Mouse (Mus musculus): ENCODE data around the gene Kdm5b. TPM values are rescaled to one million over a fixed set of nuclear protein-coding genes. Genes with fewer than 3 reads are reported as not detected.
A peak's percentile ranks its signal among the peaks of the same experiment; 100 is the strongest.

The Kdm5b gene
- total RNA-seq (2014; fragmentation: Nextera tagmentation) (148 and 174 TPM in 2 replicates), total RNA-seq (2017) (66.1 and 70.7 TPM in 2 replicates), polyA plus RNA-seq (2012) (21.2 and 22.4 TPM in 2 replicates)

DNA sequence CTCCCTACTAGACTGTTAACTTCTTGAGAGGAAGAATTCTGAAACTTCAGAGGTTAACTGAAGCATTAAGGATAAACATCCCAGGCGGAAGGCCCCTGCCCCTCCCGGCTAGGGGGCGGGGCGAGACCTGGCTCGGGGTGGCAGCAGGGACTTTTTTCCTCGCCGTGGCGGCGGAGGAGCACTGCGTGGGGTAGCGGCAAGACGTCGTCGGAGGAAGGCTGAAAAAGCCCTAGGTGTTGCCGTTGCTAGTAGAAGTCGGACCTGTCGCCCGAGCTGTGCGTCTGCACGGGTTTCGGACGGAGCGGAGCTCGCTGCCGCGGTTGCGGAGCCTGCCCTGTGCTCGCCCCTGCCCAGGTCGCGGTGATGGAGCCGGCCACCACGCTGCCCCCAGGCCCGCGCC lies at the start of gene Kdm5b:
Gene Kdm5b (plus strand): TSS at position 196 of the 400 bp plus-strand sequence.
- Histone ChIP-seq H3K4me1 (ENCODE audit: insufficient read depth, low read depth, low read length) (peaks cover 61% of the 10 kb centered on the region), H3K4me3 (ENCODE audit: low read depth, low read length) (peak within 1 kb of the TSS; percentile 97), H3K27me3 (ENCODE audit: insufficient read depth, low read length) (no peaks in the 10 kb centered on the region), H3K36me3 (replicated peaks) (peaks cover 6% of the 10 kb centered on the region), H3K9me3 (replicated peaks) (no peaks in the 10 kb centered on the region)
- peak; percentile 63 for DNase-seq (ENCODE audit: low spot score)
- no peak for TF ChIP-seq CTCF (IDR thresholded peaks at IDR 0.05; ENCODE audit: low read depth, low read length)
- no peak for TF ChIP-seq GATA1 (IDR thresholded peaks at IDR 0.05; ENCODE audit: borderline replicate concordance, low read length)
- TF ChIP-seq GATA2 (IDR thresholded peaks at IDR 0.05; ENCODE audit: borderline replicate concordance, low read depth, low read length), result no peak
- TF ChIP-seq POLR2AphosphoS5 (IDR thresholded peaks at IDR 0.05; ENCODE audit: insufficient replicate concordance, low read depth, low read length), result no peak
- ATAC-seq (ENCODE audit: extremely low read depth, insufficient number of reproducible peaks, low FRiP score, poor library complexity, severe bottlenecking), result no peak

DNA sequence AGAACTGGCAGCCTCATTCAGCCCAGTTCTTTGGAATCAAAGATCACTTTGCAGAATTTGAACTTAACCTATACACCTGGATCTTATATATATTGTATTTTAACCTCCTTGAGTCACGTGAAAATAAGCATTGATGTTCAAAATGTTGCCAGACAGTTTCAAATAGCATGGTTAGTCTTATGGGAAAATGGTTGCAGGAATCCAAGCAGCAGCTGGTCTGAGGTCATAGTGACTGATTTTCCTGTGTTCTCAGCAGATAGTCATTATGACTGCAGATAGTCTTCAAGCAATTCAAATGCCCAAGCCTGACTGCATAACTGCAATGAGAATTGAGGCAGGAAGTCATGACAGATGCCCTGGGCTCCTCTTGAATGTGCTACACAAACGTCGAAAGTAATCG lies 47.8 kb upstream of the Kdm5b start:
- DNase-seq (ENCODE audit: low spot score) (no peak), ATAC-seq (ENCODE audit: extremely low read depth, insufficient number of reproducible peaks, low FRiP score, poor library complexity, severe bottlenecking) (no peak)
- H3K36me3 ChIP-seq (replicated peaks), result peaks cover 31% of the 10 kb centered on the region
- peaks cover 9% of the 10 kb centered on the region for H3K4me1 ChIP-seq (ENCODE audit: insufficient read depth, low read depth, low read length)
- H3K9me3 ChIP-seq (replicated peaks), result no peaks in the 10 kb centered on the region
- TF ChIP-seq POLR2AphosphoS5 (IDR thresholded peaks at IDR 0.05; ENCODE audit: insufficient replicate concordance, low read depth, low read length), result no peak
- TF ChIP-seq TAL1 (conservative IDR thresholded peaks at IDR 0.05; ENCODE audit: low read depth, low read length), result no peak
- TF ChIP-seq GATA2 (IDR thresholded peaks at IDR 0.05; ENCODE audit: borderline replicate concordance, low read depth, low read length), result no peak
- TF ChIP-seq GATA1 (IDR thresholded peaks at IDR 0.05; ENCODE audit: borderline replicate concordance, low read length), result no peak
- TF ChIP-seq CTCF (IDR thresholded peaks at IDR 0.05; ENCODE audit: low read depth, low read length), result no peak
- peaks cover 15% of the 10 kb centered on the region for H3K27me3 ChIP-seq (ENCODE audit: insufficient read depth, low read length)
- no peak overlapping the region for H3K4me3 ChIP-seq (ENCODE audit: low read depth, low read length)

DNA sequence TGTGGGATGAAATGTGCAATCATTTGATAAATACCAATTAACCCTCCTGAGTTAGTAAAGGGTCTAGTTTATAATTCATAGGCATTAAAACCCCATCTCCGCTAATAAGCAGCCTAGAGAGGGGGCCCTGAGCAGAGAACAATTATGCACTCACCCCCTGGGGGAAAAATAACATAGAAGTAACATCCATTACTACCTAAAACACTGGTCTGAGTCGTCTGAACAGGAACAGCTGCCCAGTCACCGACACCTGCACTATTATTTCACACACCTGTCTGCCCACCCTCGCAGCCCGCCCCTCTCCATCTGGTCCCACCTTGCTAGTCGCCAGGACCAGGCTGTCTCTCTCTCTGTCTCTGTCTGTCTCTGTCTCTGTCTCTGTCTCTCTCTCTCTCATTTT lies 47.4 kb upstream of the Kdm5b start:
- Histone ChIP-seq H3K27me3 (ENCODE audit: insufficient read depth, low read length) (peaks cover 15% of the 10 kb centered on the region), H3K36me3 (replicated peaks) (peaks cover 27% of the 10 kb centered on the region), H3K4me1 (ENCODE audit: insufficient read depth, low read depth, low read length) (peaks cover 9% of the 10 kb centered on the region), H3K9me3 (replicated peaks) (no peaks in the 10 kb centered on the region), H3K4me3 (ENCODE audit: low read depth, low read length) (no peak overlapping the region)
- no peak for TF ChIP-seq POLR2AphosphoS5 (IDR thresholded peaks at IDR 0.05; ENCODE audit: insufficient replicate concordance, low read depth, low read length)
- no peak for TF ChIP-seq CTCF (IDR thresholded peaks at IDR 0.05; ENCODE audit: low read depth, low read length)
- TF ChIP-seq TAL1 (conservative IDR thresholded peaks at IDR 0.05; ENCODE audit: low read depth, low read length), result no peak
- no peak for TF ChIP-seq GATA1 (IDR thresholded peaks at IDR 0.05; ENCODE audit: borderline replicate concordance, low read length)
- no peak for TF ChIP-seq GATA2 (IDR thresholded peaks at IDR 0.05; ENCODE audit: borderline replicate concordance, low read depth, low read length)
- ATAC-seq (ENCODE audit: extremely low read depth, insufficient number of reproducible peaks, low FRiP score, poor library complexity, severe bottlenecking) (no peak), DNase-seq (ENCODE audit: low spot score) (no peak)

DNA sequence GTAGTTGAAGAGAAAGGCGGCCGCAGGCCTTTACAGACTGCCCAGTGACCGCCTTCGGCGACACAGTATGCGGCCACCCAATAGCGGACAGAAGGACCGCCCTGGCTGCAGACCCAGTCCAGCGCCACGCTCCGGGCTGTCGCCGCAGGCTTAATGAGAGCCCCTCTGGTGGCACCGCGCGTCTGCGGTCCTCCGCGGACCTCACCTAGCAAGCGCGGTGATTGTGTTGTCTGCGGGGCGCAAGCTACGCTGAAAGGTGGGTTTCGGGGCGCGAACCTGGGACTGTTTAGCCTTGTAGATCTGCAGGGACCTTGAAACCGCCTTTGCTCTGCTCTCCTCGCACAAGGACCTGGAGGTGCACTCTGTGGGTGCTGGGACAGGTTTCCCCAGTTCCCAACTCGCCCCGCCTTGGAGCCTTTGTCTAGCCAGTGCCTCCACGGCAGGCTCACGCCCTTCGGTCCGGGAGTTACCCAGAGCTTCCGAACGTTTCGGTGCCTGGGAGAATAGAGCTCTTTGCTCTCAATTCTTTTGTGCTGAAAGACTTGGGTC lies 46.6 kb upstream of the Kdm5b start:
- no peak for TF ChIP-seq GATA2 (IDR thresholded peaks at IDR 0.05; ENCODE audit: borderline replicate concordance, low read depth, low read length)
- TF ChIP-seq TAL1 (conservative IDR thresholded peaks at IDR 0.05; ENCODE audit: low read depth, low read length), result no peak
- TF ChIP-seq GATA1 (IDR thresholded peaks at IDR 0.05; ENCODE audit: borderline replicate concordance, low read length), result no peak
- no peak for TF ChIP-seq POLR2AphosphoS5 (IDR thresholded peaks at IDR 0.05; ENCODE audit: insufficient replicate concordance, low read depth, low read length)
- no peak for TF ChIP-seq CTCF (IDR thresholded peaks at IDR 0.05; ENCODE audit: low read depth, low read length)
- H3K4me3 ChIP-seq (ENCODE audit: low read depth, low read length), result no peak overlapping the region
- peaks cover 7% of the 10 kb centered on the region for H3K4me1 ChIP-seq (ENCODE audit: insufficient read depth, low read depth, low read length)
- H3K36me3 ChIP-seq (replicated peaks), result peaks cover 19% of the 10 kb centered on the region
- no peaks in the 10 kb centered on the region for H3K9me3 ChIP-seq (replicated peaks)
- ATAC-seq (ENCODE audit: extremely low read depth, insufficient number of reproducible peaks, low FRiP score, poor library complexity, severe bottlenecking) (no peak), DNase-seq (ENCODE audit: low spot score) (no peak)
- peaks cover 15% of the 10 kb centered on the region for H3K27me3 ChIP-seq (ENCODE audit: insufficient read depth, low read length)

DNA sequence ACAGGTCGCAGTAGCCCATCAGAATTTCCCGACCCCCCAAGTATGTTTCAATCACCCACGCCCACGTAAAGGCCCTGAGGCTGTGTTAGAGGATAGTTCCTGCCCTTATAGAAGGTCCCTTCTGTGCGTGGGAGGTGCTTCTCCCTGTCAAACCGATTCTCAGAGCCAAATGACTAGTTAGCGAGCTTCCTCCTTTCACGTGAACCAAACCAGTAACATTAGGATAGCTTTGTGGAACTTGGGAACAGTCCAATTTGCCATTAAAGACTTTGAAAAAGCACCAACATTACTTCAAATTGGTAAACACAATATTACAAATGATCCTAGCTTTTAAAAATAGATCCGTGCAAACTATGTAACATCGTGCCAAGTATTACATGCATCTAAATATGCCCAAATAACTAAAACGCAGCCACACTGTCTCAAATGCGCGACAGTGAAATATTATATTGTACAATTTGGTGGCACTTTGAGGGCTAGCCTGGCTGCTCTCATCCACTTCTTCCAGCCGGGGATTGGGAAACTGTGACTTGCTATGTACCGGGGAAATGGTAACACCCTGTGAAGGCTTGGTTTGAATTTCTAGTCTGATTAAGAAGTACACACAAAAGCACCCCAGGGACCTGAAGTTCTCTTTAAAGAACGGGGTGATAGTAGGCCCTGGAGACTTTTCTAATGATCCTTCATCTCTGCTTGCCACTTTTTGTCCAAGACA lies 45.9 kb upstream of the Kdm5b start:
- ATAC-seq (ENCODE audit: extremely low read depth, insufficient number of reproducible peaks, low FRiP score, poor library complexity, severe bottlenecking), result no peak
- Histone ChIP-seq H3K9me3 (replicated peaks) (no peaks in the 10 kb centered on the region), H3K4me3 (ENCODE audit: low read depth, low read length) (no peak overlapping the region), H3K4me1 (ENCODE audit: insufficient read depth, low read depth, low read length) (peaks cover 11% of the 10 kb centered on the region), H3K27me3 (ENCODE audit: insufficient read depth, low read length) (peaks cover 15% of the 10 kb centered on the region), H3K36me3 (replicated peaks) (peaks cover 16% of the 10 kb centered on the region)
- TF ChIP-seq TAL1 (conservative IDR thresholded peaks at IDR 0.05; ENCODE audit: low read depth, low read length), result no peak
- no peak for TF ChIP-seq GATA2 (IDR thresholded peaks at IDR 0.05; ENCODE audit: borderline replicate concordance, low read depth, low read length)
- TF ChIP-seq POLR2AphosphoS5 (IDR thresholded peaks at IDR 0.05; ENCODE audit: insufficient replicate concordance, low read depth, low read length), result no peak
- no peak for TF ChIP-seq GATA1 (IDR thresholded peaks at IDR 0.05; ENCODE audit: borderline replicate concordance, low read length)
- no peak for TF ChIP-seq CTCF (IDR thresholded peaks at IDR 0.05; ENCODE audit: low read depth, low read length)
- DNase-seq (ENCODE audit: low spot score), result no peak

DNA sequence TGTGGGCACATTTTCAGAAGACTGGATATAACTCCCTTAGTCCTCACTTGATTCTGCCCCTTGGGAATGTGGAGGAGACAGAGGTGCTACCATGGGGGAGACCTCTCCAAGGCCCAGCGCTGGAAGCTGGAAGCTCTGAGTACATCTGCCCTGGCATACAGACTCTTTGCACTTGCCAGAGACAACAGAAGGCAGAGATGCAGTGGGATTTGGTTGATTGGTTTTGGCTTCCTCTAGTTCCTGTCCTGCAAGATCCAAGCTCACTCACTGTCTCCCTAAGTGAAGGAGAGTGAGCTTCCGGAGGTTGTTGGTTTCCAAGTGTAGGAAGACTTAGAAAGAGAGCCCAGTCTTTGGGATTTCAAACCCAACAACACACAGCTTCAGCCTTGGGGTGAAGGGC lies 44.1 kb upstream of the Kdm5b start:
- no peak for DNase-seq (ENCODE audit: low spot score)
- H3K9me3 ChIP-seq (replicated peaks), result no peaks in the 10 kb centered on the region
- peaks cover 15% of the 10 kb centered on the region for H3K27me3 ChIP-seq (ENCODE audit: insufficient read depth, low read length)
- no peak for ATAC-seq (ENCODE audit: extremely low read depth, insufficient number of reproducible peaks, low FRiP score, poor library complexity, severe bottlenecking)
- H3K36me3 ChIP-seq (replicated peaks), result peaks cover 2% of the 10 kb centered on the region
- TF ChIP-seq GATA1 (IDR thresholded peaks at IDR 0.05; ENCODE audit: borderline replicate concordance, low read length) (no peak), POLR2AphosphoS5 (IDR thresholded peaks at IDR 0.05; ENCODE audit: insufficient replicate concordance, low read depth, low read length) (no peak), GATA2 (IDR thresholded peaks at IDR 0.05; ENCODE audit: borderline replicate concordance, low read depth, low read length) (no peak), CTCF (IDR thresholded peaks at IDR 0.05; ENCODE audit: low read depth, low read length) (no peak), TAL1 (conservative IDR thresholded peaks at IDR 0.05; ENCODE audit: low read depth, low read length) (no peak)
- H3K4me1 ChIP-seq (ENCODE audit: insufficient read depth, low read depth, low read length), result peaks cover 13% of the 10 kb centered on the region
- H3K4me3 ChIP-seq (ENCODE audit: low read depth, low read length), result no peak overlapping the region

Data from G1E (cell line).